Mouse (Mus musculus): Measurements from ENCODE around the gene Hecw2.

Gene Hecw2

GRCm38 (mm10) chr1:53839392-53839791, 355.6 kb downstream of the Hecw2 start:
- no peak for DNase-seq (ENCODE audit: low read depth, low spot score)

DNA sequence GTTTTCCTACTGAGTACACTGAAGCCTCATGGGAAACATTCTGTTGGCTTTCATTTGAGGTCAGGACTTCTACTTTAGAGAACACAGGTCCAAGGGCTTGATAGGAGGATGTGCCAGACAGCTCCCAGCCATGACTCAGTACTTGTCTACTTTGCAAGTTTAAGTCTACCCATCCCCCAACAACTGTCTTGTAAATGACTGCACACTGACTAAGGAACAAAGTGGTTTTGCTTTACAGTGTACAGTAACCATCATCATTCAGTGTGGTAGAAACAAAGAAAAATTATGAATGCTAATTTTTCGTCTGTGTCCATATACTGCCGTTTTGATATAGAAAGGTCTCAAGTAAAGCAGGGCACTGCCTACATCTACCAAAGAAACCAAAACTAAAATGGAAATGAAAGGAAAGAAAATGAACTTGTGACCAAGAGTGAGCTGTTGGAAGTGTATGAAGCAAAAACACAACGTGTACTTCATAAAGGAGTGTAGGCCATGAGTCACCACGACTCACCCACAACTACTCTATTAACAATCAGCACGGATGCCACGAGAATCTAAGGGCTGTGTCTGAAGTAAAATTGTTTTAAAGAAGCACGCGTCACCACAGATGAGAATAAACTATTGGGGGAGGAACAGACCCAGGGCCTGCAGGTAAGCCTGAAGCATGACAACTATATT, 356.6 kb downstream of the Hecw2 start:
- no peak for DNase-seq (ENCODE audit: low read depth, low spot score)

GRCm38 (mm10) chr1:53830286-53830685, 364.7 kb downstream of the Hecw2 start:
- DNase-seq (ENCODE audit: low read depth, low spot score) = no peak

GRCm38 (mm10) chr1:53829089-53829488, 365.9 kb downstream of the Hecw2 start:
- no peak for DNase-seq (ENCODE audit: low read depth, low spot score)

- DNase-seq (ENCODE audit: low read depth, low spot score) = no peak
Measured at GRCm38 (mm10) chr1:53824446-53825337, 370.3 kb downstream of the Hecw2 start.

- peak; percentile 33 for DNase-seq (ENCODE audit: low read depth, low spot score)
Measured at GRCm38 (mm10) chr1:53823687-53824445, 371.1 kb downstream of the Hecw2 start.

- no peak for DNase-seq (ENCODE audit: low read depth, low spot score)
Measured at GRCm38 (mm10) chr1:53821983-53822382, 373.0 kb downstream of the Hecw2 start.

GRCm38 (mm10) chr1:53820041-53820632, 374.8 kb downstream of the Hecw2 start:
- DNase-seq (ENCODE audit: low read depth, low spot score) = no peak

- DNase-seq (ENCODE audit: low read depth, low spot score) = no peak
Measured at GRCm38 (mm10) chr1:53818072-53818862, 376.7 kb downstream of the Hecw2 start.

DNA sequence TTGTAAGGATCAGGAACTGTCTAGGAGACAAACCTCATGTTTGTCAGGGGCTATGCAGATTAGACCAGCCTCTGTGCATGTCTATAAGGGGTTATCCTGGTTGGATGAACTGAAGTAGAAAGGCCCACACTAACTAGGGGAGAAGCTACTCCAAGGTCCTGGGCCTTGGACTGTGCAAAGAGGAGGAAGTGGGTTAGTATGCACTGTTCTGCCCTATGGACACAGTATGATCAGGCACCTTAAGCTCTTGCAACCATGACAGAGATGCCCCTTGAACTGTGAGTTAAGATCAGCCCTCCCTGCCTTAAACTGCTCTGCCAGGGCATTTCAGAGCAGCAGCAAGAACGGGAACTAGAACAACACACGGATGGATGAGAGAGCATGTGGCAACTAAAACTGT, 378.6 kb downstream of the Hecw2 start:
- no peak for DNase-seq (ENCODE audit: low read depth, low spot score)

DNA sequence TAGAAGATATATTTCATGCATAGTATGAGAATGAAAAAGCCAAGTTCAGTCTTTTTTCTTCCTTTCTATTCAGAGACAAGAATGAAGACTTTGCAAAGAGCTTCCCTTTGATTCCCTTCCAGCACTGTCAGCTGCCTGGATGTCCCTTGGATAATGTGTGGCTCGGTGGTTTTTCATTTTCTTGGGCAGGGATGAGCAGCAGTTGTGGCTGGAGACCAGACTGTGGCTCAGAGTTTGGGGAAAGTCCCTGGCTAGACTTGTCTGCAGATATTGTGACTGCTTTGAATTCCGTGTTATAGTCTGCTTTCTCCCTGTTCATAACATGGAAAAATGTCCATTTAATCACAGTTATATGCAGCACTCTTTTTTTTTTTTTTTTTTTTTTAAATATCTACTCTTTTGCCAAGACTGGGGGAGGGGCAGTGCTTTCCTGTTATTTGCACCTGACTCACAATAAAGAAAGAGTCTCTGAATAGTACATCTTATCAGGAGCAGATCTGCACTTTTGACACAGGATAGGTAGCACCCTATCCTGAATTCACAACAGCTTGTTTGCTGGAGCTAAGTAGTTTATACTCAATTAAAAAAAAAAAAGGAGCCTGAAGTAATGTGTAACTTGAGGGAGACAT, 380.8 kb downstream of the Hecw2 start:
- DNase-seq (ENCODE audit: low read depth, low spot score) = no peak

- DNase-seq (ENCODE audit: low read depth, low spot score) = no peak
Measured at GRCm38 (mm10) chr1:53811919-53812318, 383.0 kb downstream of the Hecw2 start.

DNA sequence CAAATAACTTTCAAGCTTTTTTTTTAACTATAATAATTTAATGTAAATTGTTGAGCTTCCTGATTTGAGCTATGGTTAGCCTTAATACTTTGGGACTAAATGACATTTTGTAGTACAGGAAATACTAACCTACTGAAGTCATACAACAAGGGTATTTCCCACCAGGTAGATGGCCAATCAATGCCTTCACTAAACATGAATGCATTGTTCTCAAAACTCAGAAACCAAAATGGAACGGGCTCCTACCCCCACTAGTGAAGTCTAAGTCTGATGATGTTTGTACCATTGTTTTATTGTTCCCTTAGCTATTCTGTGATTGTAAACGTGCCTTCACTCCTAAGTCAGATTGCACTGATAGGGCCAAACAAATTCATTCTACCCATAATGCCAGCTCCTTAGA, 386.7 kb downstream of the Hecw2 start:
- no peak for DNase-seq (ENCODE audit: low read depth, low spot score)

DNA sequence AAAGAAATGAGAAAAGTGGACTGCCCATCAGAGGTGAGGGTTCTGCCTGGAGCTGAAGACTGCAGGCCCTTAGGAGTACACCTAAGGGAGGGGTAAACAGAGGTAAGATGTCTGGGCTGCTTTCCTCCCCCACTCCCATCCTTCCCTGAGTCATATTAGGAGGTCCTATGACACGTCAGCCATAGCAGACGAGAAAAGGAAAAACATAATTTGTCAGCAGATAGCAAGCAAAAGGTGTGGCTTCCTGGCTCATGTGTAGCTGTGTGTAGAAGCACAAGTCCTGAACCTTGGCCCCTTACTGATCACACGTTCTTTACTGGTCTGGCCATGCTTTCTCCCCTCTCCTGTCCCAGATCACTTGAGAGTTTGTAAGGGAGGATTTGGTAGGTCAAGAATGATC, 397.2 kb downstream of the Hecw2 start:
- no peak for DNase-seq (ENCODE audit: low read depth, low spot score)

DNA sequence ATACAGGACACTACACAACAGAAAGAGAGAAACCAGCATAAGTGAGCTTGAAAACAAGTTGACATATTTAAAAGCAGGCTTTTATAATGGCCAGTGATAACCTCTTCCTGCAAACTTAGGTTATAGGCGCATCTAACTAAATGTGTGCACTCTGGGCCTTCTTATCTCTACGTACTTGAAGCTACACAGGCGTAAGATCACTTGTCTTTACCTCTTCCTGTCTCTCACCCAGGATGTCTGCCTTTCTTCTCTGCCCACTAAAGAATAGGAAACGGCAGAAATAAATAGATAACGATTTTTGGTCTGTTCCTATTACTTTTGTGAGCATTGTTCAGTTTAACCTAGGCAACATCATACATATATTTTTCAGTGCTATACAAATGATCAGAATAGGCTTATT, 397.9 kb downstream of the Hecw2 start:
- no peak for DNase-seq (ENCODE audit: low read depth, low spot score)

DNA sequence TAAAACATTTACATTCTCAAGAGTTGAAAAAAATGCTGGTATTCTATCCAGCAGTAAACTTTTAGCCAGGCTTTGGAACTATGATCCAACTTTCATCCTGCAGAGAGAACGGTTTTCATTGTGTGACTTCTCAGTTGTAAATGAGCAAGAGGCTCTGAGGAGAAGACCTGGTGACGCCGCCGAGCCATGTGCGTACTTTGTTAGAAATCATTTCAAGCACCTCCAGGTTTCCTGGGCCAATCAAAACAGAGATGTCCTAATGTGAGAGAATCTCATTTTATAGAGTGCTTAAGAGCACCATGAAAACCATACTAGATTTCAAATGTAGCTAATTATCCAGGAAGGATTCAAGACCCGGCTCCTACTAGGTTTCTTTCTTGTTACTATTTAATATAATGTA, 398.7 kb downstream of the Hecw2 start:
- DNase-seq (ENCODE audit: low read depth, low spot score) = no peak

GRCm38 (mm10) chr1:53795591-53795990, 399.4 kb downstream of the Hecw2 start:
- DNase-seq (ENCODE audit: low read depth, low spot score) = no peak

DNA sequence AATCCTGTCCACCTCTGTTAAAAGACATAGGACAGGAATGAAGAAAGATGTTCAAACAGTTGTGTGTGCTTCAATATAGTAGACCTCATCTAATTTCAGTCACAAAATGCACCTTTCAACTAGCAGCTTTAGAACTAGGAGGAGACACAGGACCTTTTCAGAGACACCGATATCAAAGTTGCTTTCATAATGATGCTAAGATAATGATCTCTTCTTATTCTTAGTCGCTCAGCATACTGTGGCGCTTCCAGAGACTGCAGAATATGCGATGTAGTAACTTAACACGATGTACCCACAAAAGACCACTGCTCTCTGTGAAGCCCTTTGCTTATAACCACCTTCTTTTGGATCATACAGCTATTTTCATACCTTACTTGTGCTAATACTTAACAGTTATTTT, 399.9 kb downstream of the Hecw2 start:
- no peak for DNase-seq (ENCODE audit: low read depth, low spot score)

DNA sequence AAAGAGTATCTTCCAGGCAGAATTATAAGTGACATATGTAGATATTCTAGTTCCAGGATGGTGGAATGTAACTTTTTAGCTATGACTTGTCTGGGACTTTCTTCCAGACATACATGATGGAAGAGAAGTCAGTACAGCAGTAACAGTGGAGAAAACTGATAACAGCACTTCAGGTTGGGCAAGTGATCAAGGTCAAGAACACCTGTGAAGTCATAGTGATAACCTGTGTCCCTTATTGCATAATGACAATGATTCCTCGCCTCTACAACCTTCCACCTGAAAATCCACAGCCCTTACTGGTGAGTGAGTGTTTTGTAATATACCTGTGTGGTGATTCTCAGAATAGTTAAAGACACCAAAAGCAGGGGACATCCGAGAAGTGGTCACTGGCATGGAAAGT, 400.7 kb downstream of the Hecw2 start:
- DNase-seq (ENCODE audit: low read depth, low spot score) = no peak

GRCm38 (mm10) chr1:53791343-53791742, 403.6 kb downstream of the Hecw2 start:
- DNase-seq (ENCODE audit: low read depth, low spot score) = no peak

Measured in WW6 (cell line).